Mouse (Mus musculus): Measurements from ENCODE around the gene Gm49378. TPM values are rescaled to one million over a fixed set of nuclear protein-coding genes. Genes with fewer than 3 reads are reported as not detected.

The Gm49378 gene
- total RNA-seq (2021), result 1 to 10 TPM; 2.1 to 6.3 TPM

DNA sequence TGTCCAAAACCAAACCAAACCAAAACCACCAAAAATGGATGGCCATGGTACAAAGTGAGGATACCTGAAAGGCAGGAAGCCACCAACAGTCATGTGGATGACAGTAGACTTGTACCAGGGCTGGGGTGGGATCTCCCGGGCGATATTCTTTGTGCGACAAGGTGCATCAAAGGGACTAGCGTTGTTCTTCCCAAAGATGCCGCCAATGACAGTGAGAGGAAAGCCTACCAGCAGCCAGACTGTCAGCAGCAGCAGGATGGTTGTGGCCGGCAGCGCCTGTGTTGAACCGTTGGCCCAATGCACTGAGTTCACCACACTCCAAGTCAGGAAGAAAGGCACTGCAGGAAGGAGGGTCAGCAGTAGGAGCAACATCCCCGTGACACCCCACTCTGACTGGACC lies at the start of gene Gm49378:
Gene Gm49378, minus strand, starts transcription at position 101 of the 400 bp plus-strand sequence.
- DNase-seq (ENCODE audit: extremely low spot score in 1 of 2, low spot score in 1 of 2), result no peak

DNA sequence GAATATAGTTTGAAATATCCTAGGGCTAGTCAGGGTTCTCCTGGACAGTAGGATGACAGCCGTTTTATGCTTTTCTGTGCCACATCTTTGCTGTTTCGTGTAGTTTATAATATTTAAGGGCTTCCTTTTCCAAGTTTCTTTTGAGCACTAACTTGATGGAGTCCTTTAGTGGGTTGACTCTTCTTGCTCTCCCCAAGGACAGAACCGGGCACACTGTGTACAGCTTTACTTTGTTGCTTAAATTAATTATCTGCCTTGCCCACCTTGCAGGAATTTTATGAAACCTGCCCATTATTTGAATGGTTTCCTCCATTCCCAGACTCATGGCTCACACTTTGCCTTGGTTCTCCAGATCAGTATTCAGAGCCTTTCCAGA lies 44.4 kb upstream of the Gm49378 start:
- no peak for DNase-seq (ENCODE audit: extremely low spot score in 1 of 2, low spot score in 1 of 2)

DNA sequence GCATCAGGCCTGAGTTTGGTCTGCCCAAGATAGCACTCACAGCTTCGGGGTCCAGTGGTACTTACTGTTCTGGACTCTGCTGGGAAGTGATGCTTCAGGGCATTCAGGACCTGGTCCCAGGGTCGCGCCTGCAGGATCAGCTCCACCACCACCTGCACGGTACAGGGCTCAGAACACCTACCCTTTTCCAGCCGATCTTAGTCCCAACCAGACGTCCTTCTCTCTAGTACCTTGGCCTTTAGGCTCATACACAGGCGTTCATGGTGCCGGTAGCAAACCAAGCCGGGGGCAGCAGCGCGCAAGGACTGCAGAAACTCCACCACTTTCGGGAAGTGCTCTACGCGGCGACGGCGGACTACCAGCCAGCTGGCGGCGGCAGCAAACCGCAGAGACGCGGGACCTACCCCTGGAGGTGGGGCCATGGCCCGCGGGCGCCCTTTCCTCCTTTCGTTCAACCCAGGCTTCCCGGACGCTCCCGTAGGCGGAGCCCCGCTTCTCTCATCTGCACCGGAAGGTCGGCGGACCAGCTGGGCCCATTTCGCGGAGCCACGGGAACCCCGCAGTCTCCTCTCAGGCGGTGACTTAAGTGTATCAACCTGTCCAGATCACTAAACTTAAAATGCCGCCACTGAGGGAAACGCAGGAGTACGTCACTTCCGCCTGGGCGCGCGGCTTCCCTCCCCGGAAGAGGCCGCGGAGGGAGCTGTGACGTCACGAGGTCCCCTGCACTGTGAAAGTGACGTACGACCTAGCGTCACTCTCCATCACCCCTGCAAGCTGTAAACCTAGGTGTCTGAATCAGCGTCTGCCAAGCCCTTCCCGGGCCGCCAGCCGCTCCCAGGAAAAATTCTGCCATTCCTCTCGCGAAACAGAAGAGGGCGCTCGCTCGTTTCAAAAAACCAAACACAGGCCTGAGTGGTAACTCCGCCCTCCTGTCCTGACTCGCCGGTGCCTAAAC lies 43.7 kb upstream of the Gm49378 start, which contains the start of gene Tinf2:
Gene Tinf2, minus strand, starts transcription at position 661 of the 958 bp plus-strand sequence.
- peak; percentile 91 to 92 for DNase-seq (ENCODE audit: extremely low spot score in 1 of 2, low spot score in 1 of 2)

DNA sequence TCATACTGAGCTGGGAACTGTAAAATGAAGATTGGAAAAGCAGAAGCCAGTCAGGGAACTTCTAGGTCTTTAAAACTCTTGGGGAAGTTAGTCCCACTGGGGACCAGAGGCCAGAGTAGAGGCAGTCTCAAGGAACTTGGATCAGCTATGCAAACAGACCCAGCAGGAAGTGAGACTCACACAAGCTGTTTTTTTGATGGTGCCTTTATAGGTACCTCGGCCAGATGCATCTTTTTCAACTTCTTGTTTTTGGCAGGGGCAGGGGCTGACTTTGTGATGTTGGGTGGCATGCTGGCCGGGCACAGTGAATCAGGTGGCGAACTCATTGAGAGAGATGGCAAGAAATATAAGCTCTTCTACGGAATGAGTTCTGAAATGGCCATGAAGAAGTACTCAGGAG lies 39.9 kb upstream of the Gm49378 start:
- no peak for DNase-seq (ENCODE audit: extremely low spot score in 1 of 2, low spot score in 1 of 2)

DNA sequence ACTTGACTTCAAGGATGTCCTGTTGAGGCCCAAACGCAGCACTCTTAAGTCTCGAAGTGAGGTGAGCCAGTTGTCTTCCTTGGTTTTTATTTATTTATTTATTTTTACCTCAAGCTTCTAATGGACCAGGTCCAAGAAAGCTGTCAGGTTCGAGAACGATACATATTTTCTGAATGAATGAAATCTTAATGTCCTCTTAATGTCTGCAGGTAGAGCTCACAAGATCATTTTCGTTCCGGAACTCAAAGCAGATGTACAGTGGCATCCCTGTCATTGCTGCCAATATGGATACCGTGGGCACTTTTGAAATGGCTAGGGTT lies 35.0 kb upstream of the Gm49378 start:
- DNase-seq (ENCODE audit: extremely low spot score in 1 of 2, low spot score in 1 of 2), result no peak

DNA sequence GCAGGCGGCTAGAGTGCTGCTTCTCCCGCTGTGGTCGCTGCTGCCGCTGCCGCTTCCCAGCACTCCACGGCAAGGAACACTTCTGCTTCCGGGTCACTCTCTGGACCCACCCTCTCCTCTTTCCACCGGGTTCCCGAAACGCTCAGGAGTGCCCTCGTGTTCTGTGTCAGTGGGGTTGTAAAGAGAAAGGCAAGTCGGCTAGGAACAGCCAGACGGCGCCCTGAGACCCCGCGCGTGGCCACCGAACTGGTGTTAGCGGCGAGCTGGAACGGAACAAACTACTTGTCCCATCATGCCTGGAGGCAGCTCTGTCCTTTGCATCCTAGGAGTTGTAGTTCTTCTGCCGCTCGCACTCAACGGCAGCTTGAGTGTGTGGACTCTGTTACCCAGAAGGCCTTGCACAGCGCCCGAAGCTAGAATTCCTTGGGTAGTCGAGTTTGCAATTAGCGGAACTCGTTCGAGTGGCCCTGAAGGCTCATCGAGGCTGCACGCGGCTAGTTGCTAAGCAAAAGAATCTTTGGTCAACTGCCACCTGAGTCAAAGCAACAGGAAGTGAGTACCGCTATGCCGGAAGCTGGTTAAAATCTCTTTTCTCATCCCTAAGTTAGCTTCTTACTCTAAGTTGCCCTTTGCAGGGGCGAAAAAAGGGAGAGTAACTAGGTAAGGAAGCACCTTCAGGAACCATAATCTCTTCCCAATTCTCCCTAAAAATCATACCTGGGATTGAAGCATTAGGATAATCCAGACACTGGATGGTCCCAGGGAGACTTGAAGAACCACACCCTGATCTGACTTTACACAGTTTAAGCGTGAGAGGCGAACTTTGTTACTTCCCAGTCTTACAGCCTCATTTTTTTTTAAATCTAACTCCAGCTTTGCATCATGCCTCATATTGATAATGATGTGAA lies 34.4 kb upstream of the Gm49378 start, which contains the start of the genes Gmpr2 and Nedd8:
Gene Gmpr2, plus strand, starts transcription at position 109 of the 908 bp plus-strand sequence.
Gene Nedd8, minus strand, starts transcription at position 292 of the 908 bp plus-strand sequence.
- DNase-seq (ENCODE audit: extremely low spot score in 1 of 2, low spot score in 1 of 2), result peak; percentile 70 to 90

DNA sequence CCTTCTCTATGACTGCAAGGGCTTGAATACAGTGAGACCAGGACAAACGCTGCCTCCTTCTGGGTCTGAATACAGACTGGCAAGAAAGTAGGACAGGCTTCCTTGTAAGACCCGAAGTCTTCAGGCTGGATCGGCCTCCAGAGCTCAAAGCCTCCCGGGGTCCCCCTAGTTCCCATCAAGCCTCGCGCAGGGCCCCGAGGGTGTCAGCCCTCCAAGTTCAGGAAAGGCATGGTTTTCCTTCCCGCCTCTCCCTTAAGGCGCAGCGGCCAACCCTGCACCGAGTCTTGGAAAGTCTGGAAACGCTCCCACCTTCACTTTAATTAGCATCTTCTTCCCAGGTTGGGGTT lies 33.8 kb upstream of the Gm49378 start:
- DNase-seq (ENCODE audit: extremely low spot score in 1 of 2, low spot score in 1 of 2), result no peak

DNA sequence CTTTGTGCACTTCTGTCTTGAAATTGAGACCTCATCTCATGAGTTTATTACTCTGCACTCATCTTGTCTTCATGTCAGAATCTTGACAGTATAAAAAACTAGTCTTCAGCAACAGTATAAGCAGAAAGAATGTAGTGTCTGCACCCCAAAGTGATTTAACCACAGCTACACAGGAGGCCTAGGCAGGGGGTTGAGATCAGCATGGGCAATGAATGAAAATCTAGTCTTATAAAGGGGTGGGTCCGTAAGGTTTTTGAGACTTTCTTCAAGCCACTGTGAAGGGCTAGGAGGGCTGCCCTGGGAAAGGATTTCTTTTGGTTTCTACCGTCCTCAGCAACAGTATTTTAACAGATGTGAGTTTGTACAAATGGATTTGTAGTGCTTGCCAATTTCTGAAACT lies 22.9 kb upstream of the Gm49378 start:
- no peak for DNase-seq (ENCODE audit: extremely low spot score in 1 of 2, low spot score in 1 of 2)

DNA sequence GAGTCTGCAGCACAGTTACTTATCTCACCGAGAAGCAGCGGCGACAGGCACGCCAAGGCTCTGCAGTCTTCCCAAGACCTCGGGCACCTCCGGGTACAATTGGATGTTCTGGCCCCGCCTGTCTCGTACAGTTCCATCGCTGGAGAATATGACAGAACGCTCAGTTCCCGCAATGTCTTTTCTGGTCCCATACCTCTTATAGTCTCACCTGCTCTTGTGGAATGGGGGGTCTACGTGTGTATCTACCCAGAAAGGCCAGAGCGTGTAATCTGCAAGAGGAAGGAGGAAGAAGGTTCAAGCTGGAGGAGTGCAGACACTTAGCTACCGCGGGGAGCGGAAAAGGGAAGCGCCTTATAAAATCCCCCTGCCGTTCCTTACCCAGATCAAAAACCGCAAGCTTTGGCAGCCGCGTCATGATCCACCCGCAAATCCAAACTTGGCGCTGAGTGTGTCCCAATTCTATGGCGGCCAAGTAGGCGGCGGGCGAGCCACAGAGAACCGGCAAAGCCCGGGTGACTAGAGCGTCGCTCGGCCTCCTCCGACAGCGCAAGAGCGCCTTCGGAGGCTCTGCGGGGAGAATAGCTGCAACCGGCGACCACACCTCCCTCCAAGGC lies 22.4 kb upstream of the Gm49378 start, which contains the start of gene Mdp1:
Gene Mdp1, minus strand, starts transcription at position 549 of the 614 bp plus-strand sequence.
- DNase-seq (ENCODE audit: extremely low spot score in 1 of 2, low spot score in 1 of 2), result peak; percentile 67 to 68

DNA sequence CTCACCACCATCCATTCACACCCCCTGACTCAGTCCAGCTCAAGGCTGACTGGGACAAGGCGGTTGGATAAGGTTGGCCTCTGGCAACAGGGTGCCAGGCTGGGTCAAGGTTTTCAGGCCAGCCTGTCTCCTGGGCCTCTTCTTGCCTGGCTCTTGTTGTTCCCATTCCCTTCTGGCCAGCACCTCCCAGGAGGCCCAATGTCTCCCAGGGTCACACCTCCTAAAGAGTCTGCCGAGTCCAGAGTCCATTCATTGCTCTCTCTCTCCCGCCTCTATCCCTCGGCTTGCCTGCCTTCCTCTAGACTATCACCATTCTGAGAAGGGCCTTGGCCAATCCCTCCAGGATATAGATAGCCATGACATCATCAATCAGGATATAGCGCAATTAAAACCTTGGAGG lies 20.3 kb upstream of the Gm49378 start:
- no peak for DNase-seq (ENCODE audit: extremely low spot score in 1 of 2, low spot score in 1 of 2)

DNA sequence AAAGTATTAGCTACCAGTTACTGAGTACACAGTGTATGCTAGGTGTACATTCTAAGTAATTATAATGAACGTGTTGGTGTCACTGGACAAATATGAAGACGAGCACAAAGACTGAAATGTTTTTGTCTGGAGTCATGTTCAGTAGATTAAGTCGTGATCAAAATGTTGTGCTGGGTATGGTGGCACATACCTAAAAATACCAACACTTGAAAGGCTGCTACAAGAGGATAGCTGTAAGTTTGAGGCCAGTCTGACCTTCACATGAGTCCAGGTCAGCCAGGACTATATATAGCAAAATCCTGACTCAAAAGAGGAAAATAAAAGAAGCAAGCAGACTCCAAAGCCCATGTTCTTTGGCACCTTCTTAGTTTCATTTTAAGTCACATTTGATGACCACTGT lies 19.2 kb upstream of the Gm49378 start:
- no peak for DNase-seq (ENCODE audit: extremely low spot score in 1 of 2, low spot score in 1 of 2)

DNA sequence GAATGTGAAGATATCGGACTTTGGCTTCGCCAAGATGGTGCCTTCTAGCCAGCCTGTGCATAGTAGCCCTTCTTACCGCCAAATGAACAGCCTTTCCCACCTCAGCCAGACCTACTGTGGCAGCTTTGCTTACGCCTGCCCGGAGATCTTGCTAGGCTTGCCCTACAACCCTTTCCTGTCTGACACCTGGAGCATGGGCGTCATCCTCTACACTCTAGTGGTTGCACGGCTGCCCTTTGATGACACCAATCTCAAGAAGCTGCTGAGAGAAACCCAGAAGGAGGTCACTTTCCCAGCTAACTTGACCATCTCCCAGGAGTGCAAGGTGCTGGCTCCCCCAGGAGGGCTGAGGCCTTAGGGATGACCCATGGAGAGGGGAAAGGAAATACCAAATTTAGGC lies 13.8 kb upstream of the Gm49378 start:
- no peak for DNase-seq (ENCODE audit: extremely low spot score in 1 of 2, low spot score in 1 of 2)

DNA sequence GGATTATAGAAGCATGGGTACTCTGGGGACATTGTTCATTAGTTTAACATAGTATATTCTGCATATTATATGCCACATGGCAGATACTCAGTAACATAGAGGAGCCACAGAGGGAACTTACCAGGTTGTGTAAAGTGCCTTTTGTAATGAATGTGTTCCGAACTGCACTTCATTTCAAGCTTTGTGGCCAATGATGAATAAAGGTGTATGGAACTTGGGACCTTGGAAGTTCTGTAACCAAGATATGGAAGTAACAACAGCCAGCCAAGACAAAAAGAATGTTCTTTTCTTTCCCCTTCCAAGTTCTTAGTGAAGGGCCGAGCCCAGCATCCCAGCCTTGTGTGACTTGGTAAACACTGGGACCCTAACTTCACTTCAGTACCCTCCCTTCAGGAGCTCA lies 12.2 kb upstream of the Gm49378 start, which contains the start of gene Tssk4:
Gene Tssk4, plus strand, starts transcription at position 301 of the 400 bp plus-strand sequence.
- no peak for DNase-seq (ENCODE audit: extremely low spot score in 1 of 2, low spot score in 1 of 2)

DNA sequence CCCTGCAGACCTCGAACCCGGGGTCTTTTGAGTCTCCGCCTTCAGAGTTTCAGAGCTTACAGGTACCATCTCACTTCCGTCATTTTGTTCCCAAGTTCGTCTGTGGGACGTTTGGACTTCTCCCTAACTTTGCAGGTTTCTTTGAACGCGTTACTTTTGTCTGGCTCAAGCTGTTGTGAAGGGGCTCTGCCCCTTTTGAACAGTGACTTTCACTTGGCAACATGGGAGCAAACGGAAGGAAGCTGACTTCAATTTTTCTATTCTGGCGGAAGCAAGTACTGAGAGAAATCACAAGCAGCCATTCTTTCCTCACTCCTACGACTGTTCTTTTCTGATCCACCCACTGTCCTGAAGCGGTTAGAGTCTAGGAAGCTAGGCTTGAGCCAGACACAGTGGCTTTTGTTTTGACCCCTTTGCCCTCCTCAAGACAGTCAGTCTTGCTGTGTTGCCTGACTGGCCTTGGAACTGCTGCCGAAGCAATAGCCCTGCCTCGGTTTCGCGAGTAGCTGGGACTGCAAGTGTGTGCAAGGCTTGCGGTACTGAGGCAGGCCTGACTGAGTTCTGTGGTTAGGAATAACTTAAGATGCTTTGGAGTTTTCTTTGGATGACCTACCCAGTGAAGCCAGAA lies 6.7 kb upstream of the Gm49378 start:
- DNase-seq (ENCODE audit: extremely low spot score in 1 of 2, low spot score in 1 of 2), result no peak

DNA sequence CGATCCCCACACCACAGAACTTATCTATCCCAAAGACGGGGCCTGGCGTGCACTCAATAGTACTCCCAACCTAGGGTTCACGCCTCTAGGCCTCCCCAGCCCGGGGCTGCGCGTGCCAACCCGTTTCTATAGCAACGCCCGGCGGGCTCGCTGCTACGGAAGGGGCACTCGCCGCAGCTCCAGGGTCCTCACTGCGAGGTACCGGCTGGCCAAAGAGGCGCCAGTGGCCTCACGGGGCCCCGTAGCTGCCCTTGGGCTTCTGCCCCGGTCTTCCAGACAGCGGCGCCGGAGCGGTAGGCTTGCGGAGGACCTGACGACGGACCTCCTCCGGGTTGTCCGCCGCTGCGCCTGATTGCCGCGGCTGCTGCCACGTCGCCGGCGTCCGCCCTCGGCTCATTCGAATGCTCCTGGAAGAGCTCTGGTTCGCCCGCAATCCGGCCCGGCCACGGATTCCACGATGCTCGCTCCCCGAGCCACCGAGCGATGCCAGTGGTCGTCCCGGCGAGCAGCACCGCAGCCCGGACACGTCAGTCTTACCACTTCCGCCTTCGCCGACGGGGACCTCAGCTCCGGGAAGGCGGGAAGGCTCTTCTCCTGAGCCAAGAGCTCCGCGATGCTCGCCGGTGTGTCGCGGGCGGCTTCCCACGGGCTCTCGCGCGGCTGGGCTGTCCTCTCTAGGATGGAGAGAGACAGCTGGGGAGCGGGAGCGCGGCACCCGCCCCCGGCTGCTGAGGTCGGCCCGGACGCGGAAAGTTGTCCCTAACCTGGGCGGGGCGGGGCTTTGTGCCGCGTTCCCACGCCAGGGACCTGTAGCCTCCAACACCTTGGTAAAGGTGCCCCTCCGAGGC lies 5.6 kb upstream of the Gm49378 start, which contains the start of gene Tm9sf1:
Gene Tm9sf1, minus strand, starts transcription at position 747 of the 848 bp plus-strand sequence.
- peak; percentile 78 to 96 for DNase-seq (ENCODE audit: extremely low spot score in 1 of 2, low spot score in 1 of 2)

DNA sequence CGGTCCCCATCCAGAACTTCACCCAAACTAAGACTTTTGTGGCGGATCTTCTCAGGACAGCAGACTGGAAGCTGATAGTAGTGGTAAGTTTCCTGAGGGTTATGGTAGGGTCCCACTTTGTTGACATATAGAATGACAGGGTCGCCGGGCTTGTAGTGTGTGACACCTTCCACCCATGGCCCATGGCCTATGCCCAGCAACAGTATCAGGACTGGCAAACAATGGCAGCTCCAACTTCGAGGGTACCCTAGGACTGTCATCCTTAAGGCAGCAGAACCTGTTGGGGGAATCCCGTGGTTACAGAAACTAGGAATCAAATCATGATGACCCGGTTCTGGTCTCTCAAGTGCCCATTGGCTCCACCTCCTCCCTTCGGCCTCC lies 5.0 kb upstream of the Gm49378 start:
- no peak for DNase-seq (ENCODE audit: extremely low spot score in 1 of 2, low spot score in 1 of 2)

DNA sequence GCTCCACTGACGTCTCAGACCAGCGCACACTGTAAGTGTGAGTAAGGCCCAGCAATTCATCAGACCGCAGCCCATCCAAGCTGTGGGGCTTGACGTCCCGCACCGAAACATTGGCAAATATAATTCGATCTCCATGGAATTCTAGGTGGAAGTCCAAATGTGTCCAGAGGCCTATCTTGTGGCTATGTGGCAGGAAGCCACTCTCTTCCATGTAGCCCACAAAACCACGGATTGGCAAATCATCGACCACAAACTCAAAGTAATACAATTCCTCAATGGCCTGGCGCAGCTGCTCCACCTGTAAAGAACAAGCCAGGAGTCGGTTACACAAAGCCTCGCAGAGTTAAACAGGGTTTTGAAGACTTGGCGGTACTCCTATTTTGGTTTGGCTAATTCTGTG lies 3.6 kb upstream of the Gm49378 start:
- no peak for DNase-seq (ENCODE audit: extremely low spot score in 1 of 2, low spot score in 1 of 2)

DNA sequence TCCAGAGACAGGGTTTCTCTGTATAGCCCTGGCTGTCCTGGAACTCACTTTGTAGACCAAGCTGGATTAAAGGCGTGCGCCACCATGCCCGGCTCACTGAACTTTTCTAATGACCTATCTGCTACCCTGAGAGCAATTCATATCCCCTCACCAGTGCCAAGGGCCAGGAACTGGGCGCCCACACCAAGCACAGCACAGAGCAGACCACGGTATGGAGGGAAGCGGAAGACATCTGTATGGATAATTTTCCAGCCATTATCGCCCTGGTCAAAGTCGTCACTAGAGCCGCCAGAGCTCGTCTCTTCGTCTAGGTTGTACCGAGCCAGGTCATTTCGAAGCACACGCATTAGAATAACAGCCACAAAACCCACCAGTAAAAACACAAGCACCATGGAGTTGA lies 3.1 kb upstream of the Gm49378 start:
- DNase-seq (ENCODE audit: extremely low spot score in 1 of 2, low spot score in 1 of 2), result no peak

DNA sequence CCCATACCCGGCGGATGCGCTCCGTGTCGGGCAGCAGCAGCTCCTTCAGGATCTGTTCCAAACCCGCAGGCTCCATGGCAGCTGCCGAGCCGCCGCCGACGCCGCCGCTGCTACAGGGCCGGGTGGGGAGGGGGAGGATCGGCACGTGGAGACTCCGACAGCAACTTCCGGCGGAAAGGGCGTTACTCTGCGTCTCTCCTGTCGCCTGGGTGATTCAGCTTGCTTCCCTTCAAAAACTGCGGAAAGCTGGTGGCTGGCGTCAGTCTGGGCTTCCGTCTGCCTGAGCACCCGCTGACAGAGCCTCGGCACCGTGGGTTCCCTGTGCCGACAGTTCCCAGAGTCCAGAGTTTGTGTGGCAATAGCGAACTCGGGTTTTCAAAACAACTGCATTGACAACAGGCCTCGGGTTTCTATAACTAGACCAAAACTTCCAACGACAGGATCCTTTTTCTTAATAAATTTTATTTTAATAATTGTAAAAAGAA lies 2.1 kb downstream of the Gm49378 start, which contains the start of gene Ipo4:
Gene Ipo4, minus strand, starts transcription at position 435 of the 485 bp plus-strand sequence.
- DNase-seq (ENCODE audit: extremely low spot score in 1 of 2, low spot score in 1 of 2), result peak; percentile 79

Measured in layer of hippocampus, postnatal 25 days (tissue).